Comparison of ENCODE assay signal across 8 mouse cellular contexts in genomic region chr13:30544856-30545604, GRCm38 (mm10). TPM values are rescaled to one million over a fixed set of nuclear protein-coding genes. Genes with fewer than 3 reads are reported as not detected.
DNase-seq lines count a peak whose midpoint lies in the region; ATAC-seq and TF ChIP-seq lines count a peak whose summit lies in the region.

Gene Uqcrfs1, minus strand, starts transcription at chr13:30545362.

- H3K4me2 ChIP-seq in forebrain, embryonic 16.5 days (ENCODE audit: low read length) = peak within 1 kb of the TSS; percentile 71
- peak within 1 kb of the TSS; percentile 83 for H3K4me2 ChIP-seq in lung, embryonic 14.5 days

- H3K9me3 ChIP-seq in G1E (replicated peaks) = no peaks in the 10 kb centered on the region
- no peaks in the 10 kb centered on the region for H3K9me3 ChIP-seq in forebrain, embryonic 16.5 days (ENCODE audit: control insufficient read depth, low read length)
- no peaks in the 10 kb centered on the region for H3K9me3 ChIP-seq in lung, embryonic 14.5 days (ENCODE audit: low read depth, low read length)

- peaks cover 5% of the 10 kb centered on the region for H3K27me3 ChIP-seq in G1E (ENCODE audit: insufficient read depth, low read length)
- H3K27me3 ChIP-seq in forebrain, embryonic 16.5 days (replicated peaks; ENCODE audit: control insufficient read depth, insufficient read depth, low read length) = no peaks in the 10 kb centered on the region
- H3K27me3 ChIP-seq in lung, embryonic 14.5 days (ENCODE audit: insufficient read depth, low read length) = no peaks in the 10 kb centered on the region
- H3K27me3 ChIP-seq in thymus, adult 2 months (ENCODE audit: control insufficient read depth, insufficient read depth, low read length) = no peaks in the 10 kb centered on the region

- peaks cover 17% of the 10 kb centered on the region for H3K4me1 ChIP-seq in G1E (ENCODE audit: insufficient read depth, low read depth, low read length)
- H3K4me1 ChIP-seq in forebrain, embryonic 16.5 days (replicated peaks; ENCODE audit: control insufficient read depth, insufficient read depth, low read length) = peaks cover 18% of the 10 kb centered on the region
- peaks cover 2% of the 10 kb centered on the region; the same call in 1 of the 2 replicates for H3K4me1 ChIP-seq in lung, embryonic 14.5 days (ENCODE audit: insufficient read depth)
- no peaks in the 10 kb centered on the region for H3K4me1 ChIP-seq in olfactory bulb, adult 2 months (ENCODE audit: control insufficient read depth, insufficient read depth, low read length)
- no peaks in the 10 kb centered on the region for H3K4me1 ChIP-seq in thymus, adult 2 months (replicated peaks; ENCODE audit: control insufficient read depth, insufficient read depth, low read length)

- WGBS in forebrain, embryonic 16.5 days = under 1% methylated on average over 82 of the region's 82 CpGs
- under 1% methylated on average over 82 of the region's 82 CpGs for WGBS in lung, embryonic 14.5 days
- WGBS in olfactory bulb, adult 2 months = under 1% methylated on average over 82 of the region's 82 CpGs
- under 1% methylated on average over 79 of the region's 82 CpGs for WGBS in thymus, adult 2 months

- DNase-seq in G1E (ENCODE audit: low spot score) = peak; percentile 85
- DNase-seq in cerebellum, adult 18-20 months = peak; percentile 99
- DNase-seq in heart, postnatal 36 days = peak; percentile 98 to 99
- DNase-seq in layer of hippocampus, adult 2 months (ENCODE audit: low spot score in 2 of 2) = peak; percentile 96 to 98
- DNase-seq in lung, embryonic 14.5 days = peak; percentile 99
- DNase-seq in thymus, adult 2 months = peak; percentile 98

- peak; percentile 95 for ATAC-seq in G1E (ENCODE audit: extremely low read depth, insufficient number of reproducible peaks, low FRiP score, poor library complexity, severe bottlenecking)
- peak; percentile 99 for ATAC-seq in forebrain, embryonic 16.5 days
- ATAC-seq in lung, embryonic 14.5 days (ENCODE audit: insufficient read depth) = peak; percentile 99

- peak within 1 kb of the TSS; percentile 85 for H3K9ac ChIP-seq in forebrain, embryonic 16.5 days (replicated peaks; ENCODE audit: low read depth, low read length)
- H3K9ac ChIP-seq in lung, embryonic 14.5 days = peak within 1 kb of the TSS; percentile 93

- H3K27ac ChIP-seq in forebrain, embryonic 16.5 days (ENCODE audit: low read length) = peak within 1 kb of the TSS; percentile 51
- peak within 1 kb of the TSS; percentile 97 for H3K27ac ChIP-seq in layer of hippocampus, adult 2 months
- H3K27ac ChIP-seq in lung, embryonic 14.5 days (ENCODE audit: low read depth) = peak within 1 kb of the TSS; percentile 75
- peak within 1 kb of the TSS; percentile 71 for H3K27ac ChIP-seq in olfactory bulb, adult 2 months (ENCODE audit: insufficient read depth, low read depth, low read length)
- no peak within 1 kb of the TSS for H3K27ac ChIP-seq in thymus, adult 2 months (ENCODE audit: control insufficient read depth, insufficient read depth, low read length)

- peak within 1 kb of the TSS; percentile 98 for H3K4me3 ChIP-seq in G1E (ENCODE audit: low read depth, low read length)
- H3K4me3 ChIP-seq in forebrain, embryonic 16.5 days (replicated peaks; ENCODE audit: low read length) = peak within 1 kb of the TSS; percentile 66
- peak within 1 kb of the TSS; percentile 100 for H3K4me3 ChIP-seq in layer of hippocampus, adult 2 months
- peak within 1 kb of the TSS; percentile 95 for H3K4me3 ChIP-seq in lung, embryonic 14.5 days (ENCODE audit: low read depth, low read length)
- peak within 1 kb of the TSS; percentile 96 for H3K4me3 ChIP-seq in olfactory bulb, adult 2 months (ENCODE audit: insufficient read depth, low read depth, low read length)
- H3K4me3 ChIP-seq in thymus, adult 2 months (ENCODE audit: control insufficient read depth, insufficient read depth, low read length) = peak within 1 kb of the TSS; percentile 77

- TF ChIP-seq CTCF in G1E (IDR thresholded peaks at IDR 0.05; ENCODE audit: low read depth, low read length) = no peak
- no peak; the same call in 1 of the 2 replicates for TF ChIP-seq CTCF in layer of hippocampus, adult 2 months (conservative IDR thresholded peaks at IDR 0.05)
- no peak for TF ChIP-seq CTCF in lung, embryonic 14.5 days (IDR thresholded peaks at IDR 0.05; ENCODE audit: low read depth)
- TF ChIP-seq CTCF in olfactory bulb, adult 2 months (IDR thresholded peaks at IDR 0.05; ENCODE audit: insufficient read depth, low read depth, low read length) = no peak
- 0 out of 2 replicates have a peak, but pooled peaks have one; percentile 41 for TF ChIP-seq CTCF in thymus, adult 2 months (IDR thresholded peaks at IDR 0.05; ENCODE audit: borderline replicate concordance, control insufficient read depth, extremely low read depth, insufficient read depth, low read length, poor library complexity)

- intact Hi-C loops in heart, postnatal 36 days (cut with DNase I) = loop anchor here (5.0 to 10.0 kb wide), 6 partner anchors 182 to 690 kb away; partner anchors contain the start of genes Cdkal1 and E2f3

- peak; percentile 94 for TF ChIP-seq POLR2A in olfactory bulb, adult 2 months (IDR thresholded peaks at IDR 0.05; ENCODE audit: insufficient read depth, low read depth, low read length)
- TF ChIP-seq POLR2A in thymus, adult 2 months (IDR thresholded peaks at IDR 0.05; ENCODE audit: control insufficient read depth, extremely low read depth, insufficient read depth, low read length, poor library complexity) = peak; percentile 86

- H3K36me3 ChIP-seq in G1E (replicated peaks) = peaks cover 13% of the 10 kb centered on the region
- peaks cover 7% of the 10 kb centered on the region for H3K36me3 ChIP-seq in forebrain, embryonic 16.5 days (ENCODE audit: control insufficient read depth, insufficient read depth)
- H3K36me3 ChIP-seq in lung, embryonic 14.5 days (ENCODE audit: insufficient read depth) = peaks cover 11% of the 10 kb centered on the region
- H3K36me3 ChIP-seq in thymus, adult 2 months (ENCODE audit: control insufficient read depth, insufficient read depth, low read length) = peaks cover 10% of the 10 kb centered on the region

RNA-seq across cellular contexts. Expression of gene Uqcrfs1, which starts in this region (rescaled TPM):
- total RNA-seq in G1E (2014; fragmentation: Nextera tagmentation) (61.2 and 65.3 TPM in 2 replicates), G1E (2017) (158 and 166 TPM in 2 replicates)
- polyA plus RNA-seq in G1E (2012) = 106 and 116 TPM in 2 replicates
- 227 and 233 TPM in 2 replicates for polyA plus RNA-seq in forebrain, embryonic 16.5 days (2015; fragmentation: Nextera tagmentation; extraction: Ambion mirVana)
- total RNA-seq in heart, postnatal 36 days (2021) = 1,000 to 10,000 TPM; 1,207 to 1,289 TPM
- total RNA-seq in layer of hippocampus, adult 2 months (2021) = 100 to 1,000 TPM; 143 to 154 TPM
- 200 and 216 TPM in 2 replicates for polyA plus RNA-seq in lung, embryonic 14.5 days (2014; fragmentation: Nextera tagmentation; extraction: Ambion mirVana)
- polyA plus RNA-seq in olfactory bulb, adult 2 months (2012; ENCODE audit: insufficient read depth, insufficient read length, low replicate concordance, missing spikeins) = not detected in 2 replicates
- polyA plus RNA-seq in thymus, adult 2 months (2012; rRNA removed) = 171 and 180 TPM in 2 replicates

Comparison
In these comparisons a context has a peak if more than half of its experiments do, and no peak if none do; other contexts are left out.
1. RNA of gene Uqcrfs1 (total RNA-seq): 1,207 to 1,289 TPM in heart, postnatal 36 days; 61.2 to 166 TPM in G1E and 143 to 154 TPM in layer of hippocampus, adult 2 months; every median in the first group is over 4 times any median in the second.
2. Peak in every context shown above with its lines, with median percentiles within 50 percentile points of each other: ATAC-seq, DNase-seq and H3K4me3 ChIP-seq.